Mouse (Mus musculus) embryonic facial prominence, embryonic 10.5 days (tissue): Measurements from ENCODE around the gene Tmem52. TPM values are rescaled to one million over a fixed set of nuclear protein-coding genes. Genes with fewer than 3 reads are reported as not detected.
"Not testable (repeated sequence)": the region's sequence is repeated elsewhere in the genome, so short reads cannot be mapped to it uniquely, and the experiment has no call there.

Experiments used
- DNase-seq: peaks from one replicate; pipeline ENCODE4 v3.0.0-alpha.2; 2017; ENCODE audit warnings: low spot score
- H3K27ac ChIP-seq: fragments of 300-500 bp; sonication (generic); replicated peaks from 2 replicates; pipeline ENCODE4 v1.5.1; 2016; ENCODE audit warnings: mild to moderate bottlenecking
- H3K27me3 ChIP-seq: fragments of 300-500 bp; sonication (generic); replicated peaks from 2 replicates; pipeline ENCODE4 v1.6.1; 2016; ENCODE audit warnings: low read depth, mild to moderate bottlenecking; ENCODE audit not compliant: poor library complexity, severe bottlenecking
- H3K36me3 ChIP-seq: fragments of 300-500 bp; sonication (generic); replicated peaks from 2 replicates; pipeline ENCODE4 v1.6.1; 2016; ENCODE audit warnings: mild to moderate bottlenecking, moderate library complexity
- H3K4me1 ChIP-seq: fragments of 300-500 bp; sonication (generic); 2 replicates; pipeline ENCODE4 v1.6.1; 2016
- H3K4me3 ChIP-seq: fragments of 300-500 bp; sonication (generic); 2 replicates; pipeline ENCODE4 v1.5.1; 2016; ENCODE audit warnings: mild to moderate bottlenecking, moderate library complexity
- H3K9me3 ChIP-seq: fragments of 300-500 bp; sonication (generic); 2 replicates; pipeline ENCODE4 v1.6.1; 2016; ENCODE audit warnings: mild to moderate bottlenecking
- WGBS: fragments of 180-500 bp; shearing (Covaris S2); methylation state at CpG from one replicate; pipeline ENCODE4 v1.1.7; 2016; 5-methylcytosine and 5-hydroxymethylcytosine counted together
- polyA plus RNA-seq: library from polyadenylated mRNA; unstranded; fragments of >200 nt; fragmentation: Nextera tagmentation; extraction: Ambion mirVana; gene quantifications from 2 replicates; pipeline ENCODE4 v1.2.1, GENCODE M21; 2016

The Tmem52 gene
- polyA plus RNA-seq: 0.16 TPM in 1 of 2 replicates, not detected in the other

DNA sequence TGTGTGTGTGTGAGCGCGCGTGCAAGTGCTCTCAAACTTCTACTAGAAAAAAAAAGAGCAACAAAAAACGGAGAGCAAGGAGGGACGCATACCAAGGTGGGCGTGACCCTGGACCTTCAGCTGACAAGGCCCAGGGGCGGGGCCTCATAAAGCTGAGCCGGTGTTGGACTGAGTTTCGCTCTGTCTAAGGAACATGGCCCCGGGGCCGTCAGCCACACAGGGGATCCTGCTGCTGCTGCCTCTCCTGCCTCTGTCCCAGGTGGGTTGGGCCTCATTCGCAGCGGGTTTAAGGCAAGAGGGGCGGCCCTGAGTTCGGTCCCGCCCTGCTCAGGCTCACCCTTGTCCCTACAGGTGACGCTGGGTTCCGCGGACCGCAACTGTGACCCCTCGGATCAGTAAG is at the start of gene Tmem52:
Tmem52 (plus strand) TSS at position 163 of the 400 bp plus-strand sequence.
- no peak within 1 kb of the TSS for H3K27ac ChIP-seq
- WGBS: 10% methylated on average over 21 of the region's 21 CpGs
- H3K27me3 ChIP-seq: peaks cover 47% of the 10 kb centered on the region
- no peaks in the 10 kb centered on the region for H3K9me3 ChIP-seq
- peaks cover 11% of the 10 kb centered on the region for H3K4me1 ChIP-seq
- DNase-seq: peak; percentile 61
- H3K36me3 ChIP-seq: no peaks in the 10 kb centered on the region
- H3K4me3 ChIP-seq: peak within 1 kb of the TSS; percentile 47

GRCm38 (mm10) chr4:155420137-155420536 is 48.8 kb upstream of the Tmem52 start:
- Histone ChIP-seq H3K4me1 (no peaks in the 10 kb centered on the region), H3K36me3 (peaks cover 38% of the 10 kb centered on the region), H3K27ac (no peak overlapping the region), H3K27me3 (no peaks in the 10 kb centered on the region), H3K4me3 (no peak overlapping the region), H3K9me3 (no peaks in the 10 kb centered on the region)
- DNase-seq: no peak
- WGBS: 88% methylated on average over 3 of the region's 3 CpGs

- peaks cover 38% of the 10 kb centered on the region for H3K36me3 ChIP-seq
- not testable (repeated sequence) for H3K27me3 ChIP-seq, H3K27ac ChIP-seq, DNase-seq, H3K9me3 ChIP-seq, H3K4me3 ChIP-seq, H3K4me1 ChIP-seq
- 87% methylated on average over 22 of the region's 30 CpGs for WGBS
Measured at GRCm38 (mm10) chr4:155421412-155422370, 47.2 kb upstream of the Tmem52 start.

DNA sequence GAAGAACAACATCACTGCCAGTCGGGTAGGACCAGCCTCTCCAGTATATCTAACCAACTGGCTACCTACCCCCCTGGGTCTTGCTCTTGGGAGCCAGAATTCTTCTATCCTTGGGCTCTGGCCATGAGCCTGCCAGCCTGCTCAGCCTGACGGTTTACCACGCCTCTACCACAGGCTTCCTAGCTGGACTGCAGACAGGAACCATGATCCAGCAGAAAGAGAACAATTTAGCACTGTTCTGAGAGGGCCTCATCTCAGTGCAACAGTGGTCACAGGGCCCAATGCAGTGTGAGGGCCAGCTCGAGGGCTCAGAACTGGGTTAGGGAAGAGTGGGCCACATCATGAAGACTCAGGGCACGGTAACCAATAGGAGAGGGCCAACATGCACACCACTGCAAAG is 44.9 kb upstream of the Tmem52 start:
- Histone ChIP-seq H3K27ac (no peak overlapping the region), H3K4me3 (no peak overlapping the region), H3K9me3 (no peaks in the 10 kb centered on the region), H3K4me1 (no peaks in the 10 kb centered on the region), H3K36me3 (peaks cover 29% of the 10 kb centered on the region), H3K27me3 (no peaks in the 10 kb centered on the region)
- WGBS: 87% methylated on average over 5 of the region's 5 CpGs
- DNase-seq: no peak

DNA sequence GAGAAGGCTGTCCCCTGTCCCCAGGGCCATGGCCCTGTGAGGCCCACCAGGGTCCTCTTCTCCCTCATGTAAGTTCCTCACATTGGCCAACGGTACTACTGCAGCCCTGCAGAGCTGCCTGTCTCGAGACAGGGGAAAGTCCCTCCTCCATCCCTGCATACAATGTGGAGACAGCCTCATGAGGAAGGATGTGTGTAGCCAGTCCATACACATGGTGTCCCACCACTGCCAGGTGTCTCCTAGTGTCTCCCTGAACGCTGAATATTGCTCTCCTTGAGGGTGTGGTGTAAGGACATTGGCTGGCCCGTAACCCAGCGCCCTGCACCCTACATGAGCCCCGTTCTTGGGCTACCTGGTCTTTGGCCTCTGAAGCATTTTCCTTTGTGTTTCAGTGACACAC is 42.6 kb upstream of the Tmem52 start:
- WGBS: 82% methylated on average over 6 of the region's 6 CpGs
- peaks cover 6% of the 10 kb centered on the region; the same call in 1 of the 2 replicates for H3K36me3 ChIP-seq
- no peaks in the 10 kb centered on the region for H3K4me1 ChIP-seq
- H3K9me3 ChIP-seq: no peaks in the 10 kb centered on the region
- H3K27ac ChIP-seq: no peak overlapping the region
- no peak overlapping the region for H3K4me3 ChIP-seq
- DNase-seq: no peak
- no peaks in the 10 kb centered on the region for H3K27me3 ChIP-seq

- no peak for DNase-seq
- no peaks in the 10 kb centered on the region for H3K9me3 ChIP-seq
- H3K4me3 ChIP-seq: no peak overlapping the region
- no peaks in the 10 kb centered on the region for H3K27me3 ChIP-seq
- no peaks in the 10 kb centered on the region for H3K4me1 ChIP-seq
- H3K27ac ChIP-seq: no peak overlapping the region
- H3K36me3 ChIP-seq: 0 out of 2 replicates have a peak, but pooled peaks cover 4% of the 10 kb centered on the region
Measured at GRCm38 (mm10) chr4:155428442-155428841, 40.5 kb upstream of the Tmem52 start.

DNA sequence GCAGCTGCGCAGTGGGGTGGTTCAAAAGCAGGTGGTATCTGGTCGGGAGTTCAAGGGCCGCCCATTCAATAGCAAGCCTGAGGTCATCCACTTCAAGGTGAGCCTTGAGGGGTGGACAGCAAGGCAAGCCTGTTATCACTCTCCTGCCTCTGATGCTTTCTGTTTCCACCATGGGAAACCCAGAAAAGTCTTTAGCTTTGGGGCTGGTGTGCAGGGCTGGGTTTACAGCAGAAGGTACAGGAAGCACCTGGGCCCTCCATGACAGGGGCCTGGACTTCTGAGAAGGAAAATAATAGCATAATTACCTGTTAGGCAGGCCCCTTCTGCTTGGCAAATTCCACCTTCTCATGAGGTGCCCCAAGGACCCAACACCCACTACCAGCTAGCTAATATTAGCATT is 39.7 kb upstream of the Tmem52 start:
- no peak for DNase-seq
- H3K4me1 ChIP-seq: no peaks in the 10 kb centered on the region
- H3K9me3 ChIP-seq: no peaks in the 10 kb centered on the region
- 91% methylated on average over 3 of the region's 3 CpGs for WGBS
- H3K36me3 ChIP-seq: 0 out of 2 replicates have a peak, but pooled peaks cover under 1% of the 10 kb centered on the region
- no peak overlapping the region for H3K27ac ChIP-seq
- no peak overlapping the region for H3K4me3 ChIP-seq
- no peaks in the 10 kb centered on the region for H3K27me3 ChIP-seq

DNA sequence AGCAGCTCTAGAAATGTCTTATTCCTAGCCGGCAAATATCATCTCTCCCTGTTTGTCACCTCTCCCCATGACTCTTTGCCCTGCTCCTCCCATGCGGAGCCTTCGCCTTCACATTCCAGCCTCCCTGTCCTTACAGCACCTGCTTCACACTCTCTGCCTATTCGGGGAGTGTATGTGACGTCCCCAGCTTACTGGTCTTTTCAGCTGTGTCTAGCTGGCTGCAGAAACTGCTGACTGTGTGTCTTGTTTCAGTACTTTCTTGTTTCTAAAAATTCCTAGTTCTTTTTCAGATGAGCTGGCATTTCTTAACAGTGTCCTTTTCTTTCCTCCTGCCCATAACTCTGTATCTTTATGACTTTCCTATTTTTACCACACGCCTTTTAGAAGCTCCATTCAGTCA is 36.6 kb upstream of the Tmem52 start:
- WGBS: 89% methylated on average over 6 of the region's 6 CpGs
- no peak for DNase-seq

DNA sequence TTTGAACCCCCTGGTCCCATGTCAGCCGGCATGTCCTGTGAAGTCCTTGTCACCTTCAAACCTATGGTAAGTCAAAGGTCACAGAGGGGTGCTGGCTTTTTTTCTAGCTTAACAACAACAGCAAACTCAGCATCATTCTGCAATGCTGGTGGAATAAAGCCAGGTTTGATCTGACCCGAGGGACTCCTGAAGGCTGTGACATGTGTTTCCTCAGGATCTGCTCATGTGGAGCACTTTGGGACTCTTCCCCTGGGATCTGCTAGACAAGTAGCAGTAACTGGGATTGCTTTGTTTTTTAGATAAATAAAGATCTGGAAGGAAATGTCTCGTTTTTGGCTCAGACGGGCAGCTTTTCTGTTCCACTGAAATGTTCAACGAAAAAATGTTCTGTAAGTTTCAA is 34.9 kb upstream of the Tmem52 start:
- 79% methylated on average over 5 of the region's 5 CpGs for WGBS
- Histone ChIP-seq H3K27ac (no peak overlapping the region), H3K36me3 (no peaks in the 10 kb centered on the region), H3K27me3 (no peaks in the 10 kb centered on the region), H3K4me1 (no peaks in the 10 kb centered on the region), H3K9me3 (no peaks in the 10 kb centered on the region), H3K4me3 (no peak overlapping the region)
- no peak for DNase-seq

More for the DNA sequence above, 36.6 kb upstream of the Tmem52 start:
- Histone ChIP-seq H3K36me3 (no peaks in the 10 kb centered on the region), H3K27me3 (no peaks in the 10 kb centered on the region), H3K4me1 (no peaks in the 10 kb centered on the region), H3K9me3 (no peaks in the 10 kb centered on the region), H3K27ac (no peak overlapping the region), H3K4me3 (no peak overlapping the region)

DNA sequence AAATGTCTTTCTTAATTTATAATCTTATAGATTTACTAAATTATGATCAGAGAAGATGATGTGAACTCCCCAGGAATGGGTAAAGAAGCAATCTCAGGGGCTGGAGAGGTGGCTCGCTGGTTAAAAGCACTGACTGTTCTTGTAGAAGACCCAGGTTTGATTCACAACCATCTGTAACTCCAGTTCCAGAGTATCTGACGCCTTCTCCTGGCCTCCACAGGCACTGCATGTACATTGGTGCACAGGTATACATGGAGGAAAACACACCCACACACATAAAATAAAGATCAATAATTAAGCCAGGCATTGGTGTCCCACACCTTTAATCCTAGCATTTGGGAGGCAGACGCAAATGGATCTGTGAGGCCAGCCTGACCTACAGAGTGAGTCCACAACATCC is 26.1 kb upstream of the Tmem52 start:
- H3K4me1 ChIP-seq: no peaks in the 10 kb centered on the region
- H3K4me3 ChIP-seq: no peak overlapping the region
- no peaks in the 10 kb centered on the region for H3K27me3 ChIP-seq
- no peak overlapping the region for H3K27ac ChIP-seq
- DNase-seq: no peak
- 74% methylated on average over 3 of the region's 3 CpGs for WGBS
- H3K9me3 ChIP-seq: no peaks in the 10 kb centered on the region
- H3K36me3 ChIP-seq: no peaks in the 10 kb centered on the region

- Histone ChIP-seq H3K4me1 (peaks cover 4% of the 10 kb centered on the region; the same call in 1 of the 2 replicates), H3K9me3 (no peaks in the 10 kb centered on the region), H3K36me3 (no peaks in the 10 kb centered on the region), H3K27me3 (no peaks in the 10 kb centered on the region; the same call in 1 of the 2 replicates), H3K4me3 (no peak overlapping the region), H3K27ac (0 out of 2 replicates have a peak overlapping the region, but pooled peaks have one; percentile 8)
- DNase-seq: peak; percentile 41
- WGBS: 35% methylated on average over 10 of the region's 10 CpGs
Measured at GRCm38 (mm10) chr4:155451597-155451996, 17.3 kb upstream of the Tmem52 start.

GRCm38 (mm10) chr4:155458575-155458974 is 10.3 kb upstream of the Tmem52 start:
- H3K27ac ChIP-seq: no peak overlapping the region
- no peaks in the 10 kb centered on the region for H3K4me1 ChIP-seq
- DNase-seq: no peak
- H3K27me3 ChIP-seq: peaks cover 4% of the 10 kb centered on the region; the same call in 1 of the 2 replicates
- 84% methylated on average over 5 of the region's 5 CpGs for WGBS
- H3K4me3 ChIP-seq: no peak overlapping the region
- no peaks in the 10 kb centered on the region for H3K36me3 ChIP-seq
- H3K9me3 ChIP-seq: no peaks in the 10 kb centered on the region

DNA sequence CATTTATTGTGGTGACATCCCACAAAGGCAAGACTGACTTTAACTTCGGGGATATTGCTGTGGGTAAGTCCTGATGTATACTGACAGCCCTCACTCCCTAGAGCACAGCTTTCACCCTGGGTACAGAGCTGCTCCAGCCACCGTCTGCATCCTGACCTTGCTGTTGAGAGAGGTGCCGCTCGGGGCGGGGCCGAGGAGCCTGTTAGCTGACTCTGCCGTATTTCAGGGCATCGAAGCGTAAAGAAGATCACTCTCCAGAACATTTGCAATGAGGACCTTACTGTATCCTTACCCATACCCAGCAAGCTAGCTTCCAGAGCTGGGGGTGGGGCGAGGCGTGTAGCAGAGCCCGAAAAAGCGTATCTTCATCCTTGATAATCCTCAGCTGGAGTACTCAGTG is 5.9 kb upstream of the Tmem52 start:
- Histone ChIP-seq H3K36me3 (no peaks in the 10 kb centered on the region), H3K9me3 (no peaks in the 10 kb centered on the region), H3K4me3 (no peak overlapping the region), H3K27ac (no peak overlapping the region), H3K4me1 (no peaks in the 10 kb centered on the region), H3K27me3 (peaks cover 13% of the 10 kb centered on the region)
- WGBS: 86% methylated on average over 13 of the region's 13 CpGs
- DNase-seq: no peak
